Mouse (Mus musculus): ENCODE measurements at regions not wholly inside any gene's neighbourhood (a gene's known extent, or its start where the extent isn't known, plus 50 kb on each side); places are given as distances from the start of the nearest gene placed in this dataset.
"Not testable (repeated sequence)": the region's sequence is repeated elsewhere in the genome, so short reads cannot be mapped to it uniquely, and the experiment has no call there.

- no peak for DNase-seq (ENCODE audit: low read depth)
Observed at GRCm38 (mm10) chr15:52406156-52406885, 1478.4 kb upstream of the Gm7489 start.

- DNase-seq (ENCODE audit: low read depth) = no peak
Observed at GRCm38 (mm10) chr15:52412869-52413771, 1471.6 kb upstream of the Gm7489 start.

DNA sequence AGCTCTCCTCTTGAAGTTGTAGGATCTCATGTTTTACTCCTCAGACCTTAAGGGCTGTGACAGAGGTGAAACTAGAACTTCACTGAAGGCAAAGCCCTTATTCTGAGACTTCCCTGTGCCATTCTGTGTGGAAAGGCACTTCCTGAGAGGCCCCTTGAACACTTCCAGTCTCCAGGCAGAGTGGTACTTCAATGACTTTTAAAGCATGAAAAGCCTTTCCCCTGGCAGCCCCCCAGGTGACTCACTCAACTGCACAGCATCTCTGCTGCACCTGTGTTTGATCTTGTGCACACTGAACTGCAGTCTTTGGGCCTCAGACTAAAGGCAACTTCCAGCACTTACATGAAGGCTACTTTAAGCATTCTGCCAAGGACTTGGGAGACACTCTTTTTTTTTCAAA, 1458.7 kb upstream of the Gm7489 start:
- DNase-seq (ENCODE audit: low read depth) = no peak

DNA sequence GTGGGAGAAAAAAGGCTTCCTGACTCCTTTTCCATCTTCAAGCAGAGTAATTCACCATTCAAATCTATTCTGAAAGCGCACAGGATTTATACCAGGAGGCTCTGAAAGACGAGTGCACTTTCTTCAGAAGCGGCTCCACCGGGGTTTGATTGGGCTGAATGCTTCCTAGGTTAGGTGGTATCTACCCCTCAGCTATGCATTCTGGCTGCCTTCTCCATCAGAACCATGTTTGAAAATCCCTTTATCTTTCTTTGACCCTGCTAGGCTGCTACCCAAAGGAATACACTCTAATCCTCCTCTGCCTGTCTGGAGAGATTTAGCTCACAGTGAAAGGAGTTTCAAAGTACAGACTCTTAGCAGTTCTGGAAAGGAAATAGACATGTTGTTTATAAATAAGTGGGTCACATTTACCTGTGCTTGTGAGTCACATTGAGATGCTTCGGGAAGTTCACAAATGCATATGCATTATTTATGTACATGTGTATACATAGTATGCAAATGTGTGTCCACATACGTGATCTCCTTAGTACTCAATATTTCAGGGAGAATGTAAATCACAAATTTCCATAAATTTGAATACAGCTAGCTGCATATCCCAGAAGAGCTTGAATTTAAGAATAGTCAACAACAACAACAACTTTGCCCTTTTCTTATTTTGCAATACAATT, 1454.1 kb upstream of the Gm7489 start:
- no peak for DNase-seq (ENCODE audit: low read depth)

- no peak for DNase-seq (ENCODE audit: low read depth)
Observed at GRCm38 (mm10) chr15:52433639-52434038, 1451.1 kb upstream of the Gm7489 start.

- DNase-seq (ENCODE audit: low read depth) = no peak
Observed at GRCm38 (mm10) chr15:52438403-52438802, 1446.3 kb upstream of the Gm7489 start.

- DNase-seq (ENCODE audit: low read depth) = peak; percentile 64
Observed at GRCm38 (mm10) chr15:52458782-52459181, 1425.9 kb upstream of the Gm7489 start.

- DNase-seq (ENCODE audit: low read depth) = no peak
Observed at GRCm38 (mm10) chr15:52459315-52459714, 1425.4 kb upstream of the Gm7489 start.

GRCm38 (mm10) chr15:52464226-52465138, 1420.2 kb upstream of the Gm7489 start:
- no peak for DNase-seq (ENCODE audit: low read depth)

DNA sequence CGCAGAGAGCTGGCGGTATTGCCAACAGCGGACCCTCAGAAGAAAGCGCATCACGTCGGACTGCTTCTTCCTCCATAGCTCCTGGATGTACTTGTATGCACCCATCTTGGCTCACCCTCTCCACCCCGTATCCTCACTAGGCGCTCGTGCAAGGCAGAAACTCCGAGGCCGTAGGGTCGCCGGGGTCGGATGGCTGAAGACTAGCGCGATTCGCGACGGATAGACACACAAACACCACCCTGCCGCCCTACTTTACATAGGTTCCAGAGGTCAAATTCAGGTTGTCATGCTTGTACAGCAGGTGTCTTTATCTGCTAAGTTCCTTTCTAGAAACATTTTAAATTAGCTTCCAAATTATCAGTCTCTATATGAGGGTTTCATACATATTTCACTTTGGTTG, 1406.6 kb upstream of the Gm7489 start:
- DNase-seq (ENCODE audit: low read depth) = not testable (repeated sequence)

DNA sequence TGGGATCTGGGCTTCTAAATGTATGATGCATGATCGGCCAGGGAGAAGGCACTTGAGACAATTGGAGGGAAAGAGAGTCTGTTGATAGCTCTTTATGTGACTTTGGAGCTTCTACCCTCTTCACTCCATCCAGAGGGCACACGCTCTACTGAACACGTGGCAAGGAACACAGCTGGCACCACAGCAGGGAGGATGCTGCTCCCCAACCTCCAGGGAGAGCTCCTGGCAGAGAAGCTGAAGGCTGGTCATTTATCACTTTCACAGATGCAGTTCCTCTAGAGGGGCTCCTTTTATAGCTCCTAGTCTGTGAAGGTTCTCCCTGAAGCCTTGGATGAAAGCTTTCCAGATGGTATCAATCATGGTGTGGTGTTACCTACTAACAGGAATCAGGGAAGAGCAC, 1403.9 kb upstream of the Gm7489 start:
- no peak for DNase-seq (ENCODE audit: low read depth)

DNA sequence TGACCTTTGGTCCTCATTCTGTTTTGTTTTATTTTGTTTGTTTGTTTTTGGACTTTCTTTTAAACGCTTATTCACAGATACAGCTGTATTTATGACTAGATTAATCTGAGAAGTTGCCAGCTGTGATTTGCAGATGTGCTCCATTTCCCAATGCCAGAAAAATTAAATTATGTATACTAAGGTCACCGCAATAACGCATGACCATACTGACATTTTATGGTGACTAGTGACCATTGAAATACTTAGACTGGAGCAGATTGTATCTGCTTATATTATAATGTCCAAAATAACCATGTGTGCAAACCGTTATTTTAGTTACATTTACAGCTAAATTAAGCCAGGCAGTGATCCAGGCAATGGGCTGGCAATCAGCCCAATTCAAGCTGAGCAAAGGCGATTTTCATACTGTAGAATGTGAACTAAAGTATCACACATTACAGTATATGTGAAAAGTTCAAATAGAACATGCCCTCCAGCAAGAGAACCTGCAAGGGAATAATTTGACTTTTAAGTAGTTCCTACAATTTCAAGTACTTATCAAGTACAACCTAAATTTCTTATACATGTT, 1401.0 kb upstream of the Gm7489 start:
- DNase-seq (ENCODE audit: low read depth) = no peak

GRCm38 (mm10) chr15:52484276-52484675, 1400.4 kb upstream of the Gm7489 start:
- DNase-seq (ENCODE audit: low read depth) = no peak

DNA sequence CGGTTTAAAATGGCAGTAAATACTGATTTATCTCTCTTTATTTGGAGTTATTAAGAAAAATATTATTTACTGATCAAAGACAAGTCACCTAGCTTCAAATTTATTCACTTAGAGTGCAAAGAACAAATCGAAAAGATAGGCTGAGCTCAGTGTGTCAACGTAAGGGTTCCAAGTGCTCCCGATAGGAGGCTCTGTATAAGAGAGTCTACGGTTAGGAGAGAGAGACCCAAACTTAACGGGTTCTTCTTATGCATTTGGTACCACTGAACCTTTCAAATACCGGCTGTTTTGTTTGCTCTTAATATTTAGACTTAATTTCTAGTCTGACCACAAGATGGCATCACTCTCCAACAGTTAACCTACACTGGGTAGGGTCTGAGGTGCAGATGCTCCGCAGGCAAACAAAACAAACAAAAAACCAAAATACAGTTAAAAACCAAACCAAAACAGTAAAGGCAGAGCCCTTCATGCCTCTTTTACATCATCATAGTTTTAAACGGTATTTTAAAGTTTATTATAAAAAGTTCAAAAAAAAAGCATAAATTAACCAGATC, 1379.4 kb upstream of the Gm7489 start:
- peak; percentile 44 for DNase-seq (ENCODE audit: low read depth)

DNA sequence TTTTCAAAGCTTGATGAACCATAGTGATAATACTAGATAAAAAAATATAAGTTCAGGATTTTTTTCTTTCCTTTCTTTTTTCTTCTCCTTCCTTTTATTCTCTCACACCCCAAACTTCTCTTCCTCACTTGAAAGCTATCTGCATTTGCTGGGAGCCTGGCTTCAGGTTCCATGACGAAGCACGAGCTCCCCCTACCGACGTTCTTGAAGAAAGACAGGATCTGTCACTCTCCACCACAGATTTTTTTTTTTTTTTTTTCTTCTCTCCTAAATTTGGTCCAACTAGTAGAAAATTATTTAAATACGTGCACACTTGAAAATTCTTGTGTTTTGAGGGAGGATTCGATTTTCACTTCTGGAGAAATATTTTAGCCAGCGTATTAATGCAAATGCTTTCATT, 1377.8 kb upstream of the Gm7489 start:
- peak; percentile 55 for DNase-seq (ENCODE audit: low read depth)

DNA sequence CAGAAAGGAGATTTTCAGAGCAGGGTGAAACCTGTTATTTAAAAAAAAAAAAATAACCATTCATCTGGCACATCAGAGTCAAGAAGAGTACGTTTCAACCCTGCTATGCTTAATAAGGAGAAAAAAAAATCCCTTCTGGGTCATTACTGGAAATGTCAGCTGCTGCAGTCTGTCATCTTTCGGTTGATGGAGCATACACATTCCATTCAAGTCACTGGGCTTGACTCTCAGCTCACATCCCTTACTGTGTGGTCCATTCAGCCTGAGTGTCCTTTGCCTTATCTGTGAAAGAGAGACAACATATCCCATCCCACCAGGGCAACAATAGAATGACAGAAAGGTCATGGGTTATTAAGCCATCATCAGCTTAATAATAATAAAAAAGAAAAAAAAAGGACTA, 1376.1 kb upstream of the Gm7489 start:
- no peak for DNase-seq (ENCODE audit: low read depth)

DNA sequence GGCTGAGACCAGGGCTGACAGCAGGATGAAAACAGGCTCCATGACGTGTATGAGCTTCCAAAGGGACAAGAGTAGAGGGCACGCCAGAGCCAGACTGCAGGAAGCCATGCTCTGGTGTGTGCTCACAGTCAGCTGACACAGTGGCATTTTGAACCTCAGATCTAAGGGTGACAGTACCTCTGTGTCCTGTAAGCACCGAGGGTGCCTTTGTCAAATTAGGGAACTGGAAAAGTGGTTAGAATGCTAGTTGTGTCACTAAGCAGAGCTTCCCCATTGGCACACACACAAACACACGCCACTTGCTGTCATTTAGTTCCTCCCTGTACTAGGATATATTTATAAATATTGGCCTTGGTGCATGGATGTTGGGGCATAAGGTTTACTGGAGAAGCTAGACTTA, 1374.6 kb upstream of the Gm7489 start:
- peak; percentile 3 for DNase-seq (ENCODE audit: low read depth)

GRCm38 (mm10) chr15:52536594-52536993, 1348.1 kb upstream of the Gm7489 start:
- DNase-seq (ENCODE audit: low read depth) = no peak

DNA sequence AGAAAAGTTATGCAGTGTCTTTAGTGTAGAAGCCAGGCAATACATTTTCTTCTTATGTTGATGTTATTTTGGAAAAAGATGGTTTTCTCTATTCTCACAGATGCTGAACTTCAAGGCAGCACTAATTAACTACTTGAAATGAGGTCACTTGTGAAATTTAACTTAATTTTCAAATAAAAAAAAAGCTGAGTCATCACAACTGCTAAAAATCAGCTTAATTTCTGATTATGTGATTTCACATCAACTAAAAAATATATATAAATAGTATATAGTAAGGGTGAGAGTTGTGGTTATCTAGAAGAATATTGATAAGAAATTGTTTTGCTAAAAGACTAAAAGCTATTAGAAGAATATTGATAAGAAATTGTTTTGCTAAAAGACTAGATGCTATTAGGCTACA, 1326.0 kb upstream of the Gm7489 start:
- DNase-seq (ENCODE audit: low read depth) = no peak

GRCm38 (mm10) chr15:52564078-52564477, 1320.6 kb upstream of the Gm7489 start:
- DNase-seq (ENCODE audit: low read depth) = no peak

GRCm38 (mm10) chr15:52565449-52565851, 1319.3 kb upstream of the Gm7489 start:
- no peak for DNase-seq (ENCODE audit: low read depth)

Data from 416B (cell line).